Mouse (Mus musculus) CH12F3 (cell line): ENCODE data around the gene Tnfrsf1b.
"Not testable (repeated sequence)": the region's sequence is repeated elsewhere in the genome, so short reads cannot be mapped to it uniquely, and the experiment has no call there.

Experiments used
- in situ Hi-C: fragments of 300-500 bp; cut with MboI; formaldehyde crosslinking; loops from 2 replicates; pipeline ENCODE4 v1.14.3; 2020; ENCODE audit warnings: low sequenced_read_pairs

Tnfrsf1b gene

DNA sequence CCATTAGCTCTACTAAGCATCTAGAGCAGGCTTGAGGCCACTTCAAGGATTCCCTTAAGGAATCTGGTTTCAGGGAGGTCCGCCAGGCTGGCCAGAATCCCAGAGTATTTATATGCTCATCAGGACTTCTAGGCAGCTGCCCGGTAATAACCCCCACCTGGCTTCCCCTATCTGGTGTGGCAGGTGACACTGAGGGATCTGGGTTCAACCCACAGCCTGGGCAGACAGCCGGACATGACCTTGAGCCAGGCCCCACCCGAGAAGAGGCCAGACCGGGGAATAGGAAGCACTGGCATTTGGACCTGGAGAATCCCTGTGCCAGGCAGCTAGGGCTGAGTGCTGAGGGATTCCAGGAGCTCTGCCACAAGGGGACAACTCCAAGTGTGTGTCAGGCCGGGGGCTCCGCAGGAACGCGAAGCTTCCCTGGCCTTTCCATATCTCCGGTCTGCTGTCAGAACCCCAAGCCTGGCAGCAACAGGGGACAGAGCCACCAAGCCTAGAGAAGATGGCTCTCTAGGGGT lies 52.6 kb downstream of the Tnfrsf1b start:
- in situ Hi-C loops = no loop called here

- in situ Hi-C loops = no loop called here
Measured at GRCm38 (mm10) chr4:145193406-145193805, 53.3 kb downstream of the Tnfrsf1b start.

DNA sequence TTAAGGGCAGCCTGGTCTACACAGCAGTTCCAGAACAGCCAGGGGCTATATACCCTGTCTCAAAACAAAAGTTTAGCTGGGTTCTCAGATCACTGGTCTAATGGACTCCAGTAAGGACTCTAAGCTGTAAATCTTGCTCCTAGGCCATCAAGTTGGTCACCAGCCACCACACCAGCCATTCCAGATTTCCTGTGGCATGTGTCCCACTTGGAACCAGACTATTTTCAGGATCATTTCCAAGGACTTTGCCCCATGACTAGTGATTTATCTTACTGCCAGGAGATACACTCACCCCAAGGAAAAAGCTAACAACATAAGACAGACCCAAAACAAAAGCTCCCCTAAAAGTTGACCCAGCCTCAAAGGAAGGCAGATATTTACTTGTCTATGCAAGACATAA lies 54.0 kb downstream of the Tnfrsf1b start:
- in situ Hi-C loops = no loop called here

DNA sequence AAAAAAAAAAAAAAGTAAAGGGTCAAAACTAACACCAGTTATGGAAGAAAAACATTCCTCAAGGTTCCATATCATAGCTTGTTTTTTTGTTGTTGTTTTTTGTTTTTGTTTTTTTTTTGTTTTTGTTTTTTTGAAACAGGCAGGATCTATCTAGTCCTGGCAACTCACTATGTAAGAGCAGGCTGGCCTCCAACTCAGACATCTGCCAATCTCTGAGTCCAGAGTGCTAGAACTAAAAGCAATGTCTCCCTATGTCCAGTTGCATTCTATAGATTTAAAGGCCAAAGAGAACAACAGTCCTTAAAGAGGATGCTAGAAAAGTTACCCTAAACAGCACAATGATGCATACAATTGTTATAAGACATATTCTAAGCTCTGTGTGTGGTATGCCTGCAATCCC lies 58.1 kb downstream of the Tnfrsf1b start:
- in situ Hi-C loops = no loop called here

DNA sequence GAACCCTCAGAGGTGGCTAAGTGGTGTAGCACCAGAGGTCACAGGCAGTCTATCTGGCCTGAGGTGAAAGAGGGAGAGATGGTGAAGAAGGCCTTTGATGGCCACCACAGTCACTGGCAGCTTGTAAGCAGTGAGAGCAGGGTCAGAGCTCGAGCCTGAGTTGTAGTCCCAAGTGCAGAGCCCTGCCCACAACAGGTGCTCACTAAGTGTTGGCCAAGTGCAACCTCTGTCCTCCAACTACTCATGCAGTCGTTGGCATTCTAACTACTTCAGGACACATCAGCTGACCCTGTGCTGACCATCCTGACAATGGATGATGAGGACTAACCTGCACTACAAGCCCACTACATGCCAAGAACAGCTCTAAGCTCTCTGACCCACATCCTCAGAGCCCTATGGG lies 59.1 kb downstream of the Tnfrsf1b start:
- in situ Hi-C loops = no loop called here

DNA sequence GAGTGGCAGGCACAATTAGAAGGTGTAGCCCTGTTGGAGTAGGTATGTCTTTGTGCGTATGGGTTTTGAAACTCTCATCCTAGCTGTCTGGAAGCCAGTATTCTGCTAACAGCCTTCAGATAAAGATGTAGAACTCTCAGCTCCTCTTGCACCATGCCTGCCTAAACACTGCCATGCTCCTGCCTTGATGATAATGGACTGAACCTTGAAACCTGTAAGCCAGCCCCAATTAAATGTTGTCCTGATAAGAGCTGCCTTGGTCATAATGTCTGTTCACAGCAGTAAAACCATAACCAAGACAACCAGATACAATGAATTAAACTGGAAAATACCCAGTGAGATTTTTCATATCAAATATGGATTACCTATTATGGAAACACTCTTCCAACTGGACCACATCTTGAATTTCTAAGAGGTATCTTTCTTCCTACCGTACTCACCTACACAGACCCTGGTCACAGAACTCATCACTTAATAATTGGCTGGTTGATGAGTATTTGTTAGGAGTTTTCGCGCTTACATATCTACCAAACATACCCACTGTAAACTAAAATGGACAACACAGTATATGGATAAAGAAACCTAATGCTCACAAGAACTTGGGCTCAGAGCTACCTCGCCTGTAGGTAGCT lies 67.6 kb downstream of the Tnfrsf1b start:
- in situ Hi-C loops = no loop called here

DNA sequence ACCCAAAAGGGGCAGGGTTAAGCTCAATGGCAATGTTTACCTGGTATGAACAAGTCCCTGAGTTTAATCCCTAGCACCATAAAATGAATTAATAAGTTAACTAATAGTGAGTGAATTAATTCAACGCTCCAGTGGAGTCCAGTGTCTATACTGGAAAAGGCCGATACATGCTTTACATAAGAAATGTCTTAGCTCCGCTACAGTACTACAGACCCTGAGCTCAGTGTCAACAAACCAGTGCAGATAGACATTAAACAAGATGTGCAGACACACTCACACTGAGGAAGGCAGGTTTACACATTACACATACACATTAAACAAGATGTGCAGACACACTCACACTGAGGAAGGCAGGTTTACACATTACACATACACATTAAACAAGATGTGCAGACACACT lies 81.1 kb downstream of the Tnfrsf1b start:
- in situ Hi-C loops = not testable (repeated sequence)

DNA sequence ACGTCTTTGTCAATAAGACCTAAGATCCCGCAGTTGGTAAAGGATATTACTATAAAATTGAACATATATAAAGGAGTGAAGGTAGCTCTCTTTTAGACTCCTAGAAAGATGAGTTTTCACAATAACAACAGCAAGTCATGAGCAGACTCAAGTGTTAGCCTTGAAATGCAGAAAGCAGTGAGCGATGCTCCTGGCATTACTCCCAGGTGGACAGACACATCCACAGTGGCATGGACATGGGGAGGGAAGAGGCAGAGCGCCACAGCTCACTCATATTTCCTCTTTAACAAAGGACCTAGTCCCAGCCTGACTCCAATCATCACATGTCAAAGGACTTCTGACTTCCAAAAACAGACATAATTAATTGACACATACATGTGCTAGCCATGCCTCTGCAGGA lies 82.6 kb downstream of the Tnfrsf1b start:
- in situ Hi-C loops = no loop called here
